Comparison of ENCODE assay signal across 8 mouse cellular contexts in the genomic region with DNA sequence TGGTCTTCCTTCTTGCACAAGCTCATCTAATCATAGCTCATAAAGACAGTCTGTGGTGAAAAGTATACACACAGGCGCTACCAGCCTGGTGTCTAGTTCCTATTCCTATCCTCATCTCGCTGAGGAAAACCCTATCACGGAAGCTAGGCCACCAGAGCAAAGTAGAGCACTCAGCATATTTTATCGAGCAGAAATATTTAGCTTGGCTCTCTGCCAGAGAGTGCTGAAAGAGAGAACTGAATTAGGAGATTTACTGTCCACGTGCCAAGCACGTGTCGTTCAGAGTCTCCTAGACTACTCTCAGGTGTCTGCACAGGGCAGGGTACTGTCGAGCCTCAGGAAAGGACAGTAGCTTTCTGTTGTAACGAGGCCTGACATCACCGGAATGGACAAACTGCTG. TPM values are rescaled to one million over a fixed set of nuclear protein-coding genes. Genes with fewer than 3 reads are reported as not detected.
DNase-seq lines count a peak whose midpoint lies in the region; ATAC-seq and TF ChIP-seq lines count a peak whose summit lies in the region.

No protein-coding gene starts in this region.

- no peak overlapping the region for H3K27ac ChIP-seq in hindbrain, embryonic 11.5 days (ENCODE audit: low read depth, low read length)
- H3K27ac ChIP-seq in hindbrain, embryonic 10.5 days, result no peak overlapping the region
- H3K27ac ChIP-seq in hindbrain, postnatal 0 days, result no peak overlapping the region

- H3K4me1 ChIP-seq in hindbrain, embryonic 11.5 days (replicated peaks; ENCODE audit: control insufficient read depth, insufficient read depth, low read length), result no peaks in the 10 kb centered on the region
- peaks cover 9% of the 10 kb centered on the region for H3K4me1 ChIP-seq in hindbrain, embryonic 10.5 days (replicated peaks)
- H3K4me1 ChIP-seq in hindbrain, postnatal 0 days (ENCODE audit: insufficient read depth, low read length), result no peaks in the 10 kb centered on the region

- H3K9me3 ChIP-seq in hindbrain, embryonic 11.5 days (ENCODE audit: control insufficient read depth, low read length), result no peaks in the 10 kb centered on the region
- H3K9me3 ChIP-seq in hindbrain, embryonic 10.5 days, result no peaks in the 10 kb centered on the region
- H3K9me3 ChIP-seq in hindbrain, postnatal 0 days (ENCODE audit: low read length), result no peaks in the 10 kb centered on the region

- DNase-seq in hindbrain, embryonic 11.5 days (ENCODE audit: low spot score), result peak; percentile 33
- DNase-seq in hindbrain, embryonic 10.5 days (ENCODE audit: low spot score), result no peak
- peak; percentile 26 for DNase-seq in brain, adult 2 months (ENCODE audit: low read depth, low spot score)
- peak; percentile 70 for DNase-seq in hindbrain, postnatal 0 days (ENCODE audit: low spot score)
- DNase-seq in lung, postnatal 10 days, result peak; percentile 64
- no peak for DNase-seq in testis, postnatal 14 days (ENCODE audit: low spot score)
- no peak for DNase-seq in layer of hippocampus, postnatal 10 days (ENCODE audit: low spot score in 2 of 2)
- DNase-seq in right cerebral cortex, postnatal 4 days, result no peak

- 74% methylated on average over 10 of the region's 10 CpGs for WGBS in hindbrain, embryonic 11.5 days
- 80% methylated on average over 10 of the region's 10 CpGs for WGBS in hindbrain, embryonic 10.5 days
- 37% methylated on average over 10 of the region's 10 CpGs for WGBS in hindbrain, postnatal 0 days

- no peaks in the 10 kb centered on the region for H3K36me3 ChIP-seq in hindbrain, embryonic 11.5 days (ENCODE audit: control insufficient read depth, insufficient read depth, low read length)
- H3K36me3 ChIP-seq in hindbrain, embryonic 10.5 days, result no peaks in the 10 kb centered on the region
- no peaks in the 10 kb centered on the region for H3K36me3 ChIP-seq in hindbrain, postnatal 0 days (ENCODE audit: insufficient read depth, low read length)

- no peak for ATAC-seq in hindbrain, embryonic 11.5 days (ENCODE audit: low FRiP score)
- peak; percentile 40; the same call in 1 of the 2 replicates for ATAC-seq in hindbrain, postnatal 0 days

- TF ChIP-seq CTCF in hindbrain, postnatal 0 days (IDR thresholded peaks at IDR 0.05; ENCODE audit: low read depth), result no peak

- H3K27me3 ChIP-seq in hindbrain, embryonic 11.5 days (ENCODE audit: control insufficient read depth, insufficient read depth, low read length), result no peaks in the 10 kb centered on the region
- no peaks in the 10 kb centered on the region for H3K27me3 ChIP-seq in hindbrain, embryonic 10.5 days (ENCODE audit: insufficient read depth, poor library complexity, severe bottlenecking)
- H3K27me3 ChIP-seq in hindbrain, postnatal 0 days (ENCODE audit: insufficient read depth, low read length), result no peaks in the 10 kb centered on the region

- H3K9ac ChIP-seq in hindbrain, embryonic 11.5 days (ENCODE audit: low read depth, low read length), result no peak overlapping the region
- H3K9ac ChIP-seq in hindbrain, postnatal 0 days (replicated peaks; ENCODE audit: low read length), result no peak overlapping the region

- no peak overlapping the region for H3K4me3 ChIP-seq in hindbrain, embryonic 11.5 days (ENCODE audit: low read depth, low read length)
- no peak overlapping the region for H3K4me3 ChIP-seq in hindbrain, embryonic 10.5 days
- H3K4me3 ChIP-seq in hindbrain, postnatal 0 days (ENCODE audit: low read length), result no peak overlapping the region

- no peak overlapping the region for H3K4me2 ChIP-seq in hindbrain, embryonic 11.5 days (replicated peaks; ENCODE audit: low read depth, low read length)
- H3K4me2 ChIP-seq in hindbrain, postnatal 0 days (ENCODE audit: low read depth, low read length), result no peak overlapping the region

RNA-seq across cellular contexts. Expression of a gene that starts 54.0 kb away (rescaled TPM):
- 0.99 and 1.3 TPM in 2 replicates for polyA plus RNA-seq in hindbrain, embryonic 11.5 days (2014; fragmentation: Nextera tagmentation; extraction: Ambion mirVana)
- 1.2 and 1.8 TPM in 2 replicates for polyA plus RNA-seq in hindbrain, embryonic 10.5 days (2016; fragmentation: Nextera tagmentation; extraction: Ambion mirVana)
- total RNA-seq in hindbrain, postnatal 0 days (2014; rRNA removed), result 0.25 and 0.63 TPM in 2 replicates
- 0.39 and 0.44 TPM in 2 replicates for polyA plus RNA-seq in hindbrain, postnatal 0 days (2015; fragmentation: Nextera tagmentation; extraction: Ambion mirVana)
- 1 to 10 TPM; 1.4 to 1.6 TPM for total RNA-seq in layer of hippocampus, postnatal 10 days (2021)

Comparison
In these comparisons a context has a peak if more than half of its experiments do, and no peak if none do; other contexts are left out.
1. DNase-seq: peak in hindbrain, embryonic 11.5 days (single experiment), brain, adult 2 months (single experiment), hindbrain, postnatal 0 days (single experiment) and lung, postnatal 10 days (single experiment); none in hindbrain, embryonic 10.5 days (single experiment), testis, postnatal 14 days (single experiment), layer of hippocampus, postnatal 10 days (0 of 2) and right cerebral cortex, postnatal 4 days (single experiment).